Mouse (Mus musculus) adrenal gland, postnatal 4 days (tissue): ENCODE data around the gene Grb10. TPM values are rescaled to one million over a fixed set of nuclear protein-coding genes. Genes with fewer than 3 reads are reported as not detected.

ENCODE experiments used
- DNase-seq, 2 experiments: peaks; one replicate each; pipeline ENCODE4 v3.0.0; 2021 to 2022; ENCODE audit warnings: low spot score in 2 of 2, mixed read lengths in 2 of 2
- total RNA-seq, 2 experiments: library from RNA; stranded (reverse); gene quantifications; 2 replicates each; pipeline ENCODE4 v1.2.3; 2021

The Grb10 gene
- total RNA-seq, 2 experiments from 2014 or later: 300 to 301 TPM

- DNase-seq: no peak
Measured at GRCm38 (mm10) chr11:12034781-12035180, 3.7 kb downstream of the Grb10 start.

- no peak for DNase-seq
Measured at GRCm38 (mm10) chr11:12034371-12034770, 4.1 kb downstream of the Grb10 start.

GRCm38 (mm10) chr11:12032831-12033230, 5.7 kb downstream of the Grb10 start:
- no peak for DNase-seq

- DNase-seq: no peak
Measured at GRCm38 (mm10) chr11:12026638-12027037, 11.8 kb downstream of the Grb10 start.

GRCm38 (mm10) chr11:12025756-12026593, 12.5 kb downstream of the Grb10 start:
- peak; percentile 62 to 65 for DNase-seq

GRCm38 (mm10) chr11:12025392-12025755, 13.1 kb downstream of the Grb10 start:
- no peak for DNase-seq

GRCm38 (mm10) chr11:12023051-12023450, 15.4 kb downstream of the Grb10 start:
- DNase-seq: no peak

- DNase-seq: no peak
Measured at GRCm38 (mm10) chr11:12019651-12020050, 18.8 kb downstream of the Grb10 start.

- no peak for DNase-seq
Measured at GRCm38 (mm10) chr11:12018604-12019003, 19.9 kb downstream of the Grb10 start.

GRCm38 (mm10) chr11:12010084-12010483, 28.4 kb downstream of the Grb10 start:
- DNase-seq: no peak

GRCm38 (mm10) chr11:12000293-12000910, 38.1 kb downstream of the Grb10 start:
- no peak for DNase-seq

GRCm38 (mm10) chr11:11998881-11999280, 39.6 kb downstream of the Grb10 start:
- DNase-seq: no peak

- no peak for DNase-seq
Measured at GRCm38 (mm10) chr11:11997045-11997444, 41.4 kb downstream of the Grb10 start.

GRCm38 (mm10) chr11:11995371-11995770, 43.1 kb downstream of the Grb10 start:
- DNase-seq: no peak

- DNase-seq: no peak
Measured at GRCm38 (mm10) chr11:11993807-11994206, 44.7 kb downstream of the Grb10 start.

GRCm38 (mm10) chr11:11993183-11993582, 45.3 kb downstream of the Grb10 start:
- DNase-seq: no peak

- no peak for DNase-seq
Measured at GRCm38 (mm10) chr11:11989850-11990249, 48.6 kb downstream of the Grb10 start.

GRCm38 (mm10) chr11:11987233-11987632, 51.2 kb downstream of the Grb10 start:
- DNase-seq: no peak

- DNase-seq: no peak
Measured at GRCm38 (mm10) chr11:11978611-11979197, 59.8 kb downstream of the Grb10 start.

- no peak for DNase-seq
Measured at GRCm38 (mm10) chr11:11974591-11975255, 63.8 kb downstream of the Grb10 start.

- DNase-seq: peak in 1 of 2 experiments; percentile 52
Measured at GRCm38 (mm10) chr11:11973366-11974014, 65.0 kb downstream of the Grb10 start.
